Mouse (Mus musculus): ENCODE data around the gene Pls1. TPM values are rescaled to one million over a fixed set of nuclear protein-coding genes. Genes with fewer than 3 reads are reported as not detected.

The Pls1 gene
- 3.5 and 5.8 TPM in 2 replicates for polyA plus RNA-seq (2014; fragmentation: Nextera tagmentation; extraction: Ambion mirVana)

- under 1% methylated on average over 46 of the region's 46 CpGs for WGBS
- peak; percentile 90 for DNase-seq (ENCODE audit: low spot score)
- Histone ChIP-seq H3K4me1 (ENCODE audit: control insufficient read depth, insufficient read depth, low read length) (no peaks in the 10 kb centered on the region), H3K4me3 (ENCODE audit: low read depth, low read length) (peak within 1 kb of the TSS; percentile 61), H3K9me3 (ENCODE audit: control insufficient read depth, low read length) (no peaks in the 10 kb centered on the region), H3K27ac (ENCODE audit: low read depth, low read length) (no peak within 1 kb of the TSS), H3K4me2 (ENCODE audit: low read depth) (peak within 1 kb of the TSS; percentile 94), H3K27me3 (ENCODE audit: control insufficient read depth, insufficient read depth, low read length) (peaks cover 3% of the 10 kb centered on the region; the same call in 1 of the 2 replicates), H3K36me3 (ENCODE audit: control insufficient read depth, insufficient read depth, low read length) (no peaks in the 10 kb centered on the region), H3K9ac (ENCODE audit: low read length) (peak within 1 kb of the TSS; percentile 58)
- ATAC-seq (ENCODE audit: insufficient read depth, low FRiP score, low TSS enrichment), result peak; percentile 90
Measured at GRCm38 (mm10) chr9:95844825-95845460, at the start of gene Pls1. TSS of gene Pls1 (minus strand) at chr9:95845311.

GRCm38 (mm10) chr9:95882751-95883150 lies 37.6 kb upstream of the Pls1 start:
- 0 out of 2 replicates have a peak, but pooled peaks cover 2% of the 10 kb centered on the region for H3K36me3 ChIP-seq (ENCODE audit: control insufficient read depth, insufficient read depth, low read length)
- no peak for ATAC-seq (ENCODE audit: insufficient read depth, low FRiP score, low TSS enrichment)
- no peak for DNase-seq (ENCODE audit: low spot score)
- no peak overlapping the region for H3K27ac ChIP-seq (ENCODE audit: low read depth, low read length)
- H3K4me1 ChIP-seq (ENCODE audit: control insufficient read depth, insufficient read depth, low read length), result no peaks in the 10 kb centered on the region
- no peak overlapping the region for H3K4me2 ChIP-seq (ENCODE audit: low read depth)
- WGBS, result 93% methylated on average over 2 of the region's 2 CpGs
- no peak overlapping the region for H3K9ac ChIP-seq (ENCODE audit: low read length)
- no peaks in the 10 kb centered on the region for H3K27me3 ChIP-seq (ENCODE audit: control insufficient read depth, insufficient read depth, low read length)
- H3K4me3 ChIP-seq (ENCODE audit: low read depth, low read length), result no peak overlapping the region
- no peaks in the 10 kb centered on the region for H3K9me3 ChIP-seq (ENCODE audit: control insufficient read depth, low read length)

- DNase-seq (ENCODE audit: low spot score), result no peak
- Histone ChIP-seq H3K9ac (ENCODE audit: low read length) (no peak overlapping the region), H3K36me3 (ENCODE audit: control insufficient read depth, insufficient read depth, low read length) (0 out of 2 replicates have a peak, but pooled peaks cover 2% of the 10 kb centered on the region), H3K27me3 (ENCODE audit: control insufficient read depth, insufficient read depth, low read length) (no peaks in the 10 kb centered on the region), H3K4me2 (ENCODE audit: low read depth) (no peak overlapping the region), H3K4me3 (ENCODE audit: low read depth, low read length) (no peak overlapping the region), H3K9me3 (ENCODE audit: control insufficient read depth, low read length) (no peaks in the 10 kb centered on the region), H3K4me1 (ENCODE audit: control insufficient read depth, insufficient read depth, low read length) (no peaks in the 10 kb centered on the region), H3K27ac (ENCODE audit: low read depth, low read length) (no peak overlapping the region)
- 96% methylated on average over 5 of the region's 5 CpGs for WGBS
- no peak for ATAC-seq (ENCODE audit: insufficient read depth, low FRiP score, low TSS enrichment)
Measured at GRCm38 (mm10) chr9:95878246-95878645, 33.1 kb upstream of the Pls1 start.

- peak overlapping the region; percentile 48 for H3K4me2 ChIP-seq (ENCODE audit: low read depth)
- WGBS, result 0% methylated on average over 31 of the region's 31 CpGs
- H3K27ac ChIP-seq (ENCODE audit: low read depth, low read length), result no peak overlapping the region
- H3K9me3 ChIP-seq (ENCODE audit: control insufficient read depth, low read length), result no peaks in the 10 kb centered on the region
- no peaks in the 10 kb centered on the region for H3K4me1 ChIP-seq (ENCODE audit: control insufficient read depth, insufficient read depth, low read length)
- peak overlapping the region; percentile 86 for H3K4me3 ChIP-seq (ENCODE audit: low read depth, low read length)
- DNase-seq (ENCODE audit: low spot score) (peak; percentile 70), ATAC-seq (ENCODE audit: insufficient read depth, low FRiP score, low TSS enrichment) (peak; percentile 30)
- H3K9ac ChIP-seq (ENCODE audit: low read length), result peak overlapping the region; percentile 79
- no peaks in the 10 kb centered on the region for H3K27me3 ChIP-seq (ENCODE audit: control insufficient read depth, insufficient read depth, low read length)
- H3K36me3 ChIP-seq (ENCODE audit: control insufficient read depth, insufficient read depth, low read length), result no peaks in the 10 kb centered on the region
Measured at GRCm38 (mm10) chr9:95858027-95858570, 13.0 kb upstream of the Pls1 start.

GRCm38 (mm10) chr9:95857414-95858026 lies 12.4 kb upstream of the Pls1 start, which contains the start of gene Atr:
TSS of gene Atr (plus strand) at chr9:95857597.
- no peaks in the 10 kb centered on the region for H3K27me3 ChIP-seq (ENCODE audit: control insufficient read depth, insufficient read depth, low read length)
- no peaks in the 10 kb centered on the region for H3K9me3 ChIP-seq (ENCODE audit: control insufficient read depth, low read length)
- H3K9ac ChIP-seq (ENCODE audit: low read length), result peak within 1 kb of the TSS; percentile 79
- H3K4me1 ChIP-seq (ENCODE audit: control insufficient read depth, insufficient read depth, low read length), result no peaks in the 10 kb centered on the region
- 0 out of 2 replicates have a peak within 1 kb of the TSS, but pooled peaks have one; percentile 34 for H3K27ac ChIP-seq (ENCODE audit: low read depth, low read length)
- H3K4me2 ChIP-seq (ENCODE audit: low read depth), result peak within 1 kb of the TSS; percentile 48
- ATAC-seq (ENCODE audit: insufficient read depth, low FRiP score, low TSS enrichment) (peak; percentile 89), DNase-seq (ENCODE audit: low spot score) (peak; percentile 96)
- H3K36me3 ChIP-seq (ENCODE audit: control insufficient read depth, insufficient read depth, low read length), result no peaks in the 10 kb centered on the region
- WGBS, result under 1% methylated on average over 65 of the region's 69 CpGs
- H3K4me3 ChIP-seq (ENCODE audit: low read depth, low read length), result peak within 1 kb of the TSS; percentile 86

- H3K27ac ChIP-seq (ENCODE audit: low read depth, low read length), result no peak overlapping the region
- H3K9me3 ChIP-seq (ENCODE audit: control insufficient read depth, low read length), result no peaks in the 10 kb centered on the region
- no peak overlapping the region for H3K9ac ChIP-seq (ENCODE audit: low read length)
- WGBS, result 88% methylated on average over 4 of the region's 4 CpGs
- DNase-seq (ENCODE audit: low spot score) (no peak), ATAC-seq (ENCODE audit: insufficient read depth, low FRiP score, low TSS enrichment) (no peak)
- H3K36me3 ChIP-seq (ENCODE audit: control insufficient read depth, insufficient read depth, low read length), result no peaks in the 10 kb centered on the region
- H3K4me1 ChIP-seq (ENCODE audit: control insufficient read depth, insufficient read depth, low read length), result no peaks in the 10 kb centered on the region
- no peak overlapping the region for H3K4me2 ChIP-seq (ENCODE audit: low read depth)
- no peak overlapping the region for H3K4me3 ChIP-seq (ENCODE audit: low read depth, low read length)
- no peaks in the 10 kb centered on the region for H3K27me3 ChIP-seq (ENCODE audit: control insufficient read depth, insufficient read depth, low read length)
Measured at GRCm38 (mm10) chr9:95856004-95856403, 10.9 kb upstream of the Pls1 start.

- Histone ChIP-seq H3K4me1 (ENCODE audit: control insufficient read depth, insufficient read depth, low read length) (no peaks in the 10 kb centered on the region), H3K36me3 (ENCODE audit: control insufficient read depth, insufficient read depth, low read length) (no peaks in the 10 kb centered on the region), H3K27ac (ENCODE audit: low read depth, low read length) (no peak overlapping the region), H3K4me2 (ENCODE audit: low read depth) (no peak overlapping the region), H3K27me3 (ENCODE audit: control insufficient read depth, insufficient read depth, low read length) (no peaks in the 10 kb centered on the region), H3K4me3 (ENCODE audit: low read depth, low read length) (no peak overlapping the region), H3K9ac (ENCODE audit: low read length) (no peak overlapping the region), H3K9me3 (ENCODE audit: control insufficient read depth, low read length) (no peaks in the 10 kb centered on the region)
- no peak for ATAC-seq (ENCODE audit: insufficient read depth, low FRiP score, low TSS enrichment)
- 43% methylated on average over 2 of the region's 2 CpGs for WGBS
- DNase-seq (ENCODE audit: low spot score), result no peak
Measured at GRCm38 (mm10) chr9:95854891-95855290, 9.8 kb upstream of the Pls1 start.

- Histone ChIP-seq H3K27ac (ENCODE audit: low read depth, low read length) (no peak overlapping the region), H3K9me3 (ENCODE audit: control insufficient read depth, low read length) (no peaks in the 10 kb centered on the region), H3K9ac (ENCODE audit: low read length) (no peak overlapping the region), H3K4me3 (ENCODE audit: low read depth, low read length) (no peak overlapping the region), H3K36me3 (ENCODE audit: control insufficient read depth, insufficient read depth, low read length) (no peaks in the 10 kb centered on the region), H3K4me1 (ENCODE audit: control insufficient read depth, insufficient read depth, low read length) (no peaks in the 10 kb centered on the region), H3K27me3 (ENCODE audit: control insufficient read depth, insufficient read depth, low read length) (no peaks in the 10 kb centered on the region), H3K4me2 (ENCODE audit: low read depth) (no peak overlapping the region)
- DNase-seq (ENCODE audit: low spot score) (peak; percentile 80), ATAC-seq (ENCODE audit: insufficient read depth, low FRiP score, low TSS enrichment) (no peak)
- WGBS, result 27% methylated on average over 4 of the region's 4 CpGs
Measured at GRCm38 (mm10) chr9:95852896-95853295, 7.8 kb upstream of the Pls1 start.

Measured in neural tube, embryonic 11.5 days (tissue).